Mouse (Mus musculus) brain, embryonic 14.5 days (tissue): ENCODE data around the gene Dcaf15.

ENCODE experiments used
- CTCF ChIP-seq: fragments of 200-500 bp; IDR thresholded peaks from 2 replicates; pipeline ENCODE4 v1.5.1; 2012; ENCODE audit warnings: inconsistent platforms, mild to moderate bottlenecking, moderate library complexity, borderline replicate concordance; ENCODE audit not compliant: insufficient read depth, insufficient read length; ENCODE audit errors: extremely low read depth
- POLR2A ChIP-seq: fragments of 200-500 bp; IDR thresholded peaks from 2 replicates; pipeline ENCODE4 v1.6.1; 2012; ENCODE audit warnings: mild to moderate bottlenecking, inconsistent platforms, borderline replicate concordance; ENCODE audit not compliant: poor library complexity, insufficient read depth, insufficient read length, severe bottlenecking; ENCODE audit errors: extremely low read depth

GRCm38 (mm10) chr8:84069750-84070149 lies 34.8 kb downstream of the Dcaf15 start:
- TF ChIP-seq CTCF (no peak), POLR2A (no peak)
